Mouse (Mus musculus): ENCODE measurements around the gene Dpysl5.

- no peak for TF ChIP-seq CTCF (IDR thresholded peaks at IDR 0.05; ENCODE audit: control insufficient read depth, insufficient read depth, insufficient replicate concordance, low read depth, low read length)
- TF ChIP-seq POLR2A (IDR thresholded peaks at IDR 0.05; ENCODE audit: control insufficient read depth, low read depth, low read length), result no peak
These were observed 43.9 kb downstream of the Dpysl5 start for GRCm38 (mm10) chr5:30755215-30755614.
